Mouse (Mus musculus) 3134 (cell line): ENCODE results near the gene Nudt19.

ENCODE experiments used
- DNase-seq: peaks from one replicate; pipeline ENCODE4 v3.0.0-alpha.2; 2011; ENCODE audit warnings: low spot score; ENCODE audit not compliant: insufficient read length; ENCODE audit errors: extremely low read depth

Gene Nudt19

GRCm38 (mm10) chr7:35497516-35497915 is 58.6 kb downstream of the Nudt19 start:
- no peak for DNase-seq
